Mouse (Mus musculus) liver, embryonic 14.5 days (tissue): ENCODE measurements around the gene Sez6l. TPM values are rescaled to one million over a fixed set of nuclear protein-coding genes. Genes with fewer than 3 reads are reported as not detected.

Source experiments
- ATAC-seq: fragments of 200-750 bp; cut with Nextera tagmentation; 2 replicates; pipeline ENCODE4 v1.8.0; 2017; ENCODE audit warnings: moderate number of reproducible peaks, mild to moderate bottlenecking, moderate library complexity; ENCODE audit not compliant: insufficient read depth
- DNase-seq, 3 experiments: peaks; one replicate each; pipeline ENCODE4 v3.0.0-alpha.2; 2012 to 2013; ENCODE audit warnings: low read depth in 3 of 3, low spot score in 3 of 3
- H3K27ac ChIP-seq: fragments of 300-500 bp; sonication (generic); 2 replicates; pipeline ENCODE4 v1.5.1; 2014; ENCODE audit warnings: moderate library complexity, mild to moderate bottlenecking, control low read depth, inconsistent platforms
- H3K27me3 ChIP-seq: fragments of 300-500 bp; sonication (generic); 2 replicates; pipeline ENCODE4 v1.6.1; 2014; ENCODE audit warnings: mild to moderate bottlenecking, low read length, moderate library complexity; ENCODE audit not compliant: control insufficient read depth, insufficient read depth
- H3K36me3 ChIP-seq: fragments of 300-500 bp; sonication (generic); replicated peaks from 2 replicates; pipeline ENCODE4 v1.6.1; 2014; ENCODE audit warnings: low read depth; ENCODE audit not compliant: control insufficient read depth, insufficient read depth
- H3K4me1 ChIP-seq, 2 experiments: fragments of 200-500 bp in 1 of 2; fragments of 300-500 bp in 1 of 2; sonication (generic) in 1 of 2; replicated peaks; 2 replicates each; pipeline ENCODE4 v1.6.1; 2012 to 2014; ENCODE audit warnings: antibody characterized with exemption in 1 of 2, inconsistent platforms in 1 of 2, low read length in 1 of 2; ENCODE audit not compliant: control insufficient read depth in 2 of 2, insufficient read depth in 2 of 2
- H3K4me2 ChIP-seq: fragments of 300-500 bp; sonication (generic); 2 replicates; pipeline ENCODE4 v1.6.1; 2014; ENCODE audit warnings: low read depth, mild to moderate bottlenecking, control low read depth, moderate library complexity
- H3K4me3 ChIP-seq, 2 experiments: fragments of 200-500 bp in 1 of 2; fragments of 300-500 bp in 1 of 2; sonication (generic) in 1 of 2; 2 replicates each; pipeline ENCODE4 v1.5.1; 2012 to 2014; ENCODE audit warnings: low read depth in 2 of 2, low read length in 2 of 2, mild to moderate bottlenecking in 2 of 2, control low read depth in 1 of 2, inconsistent platforms in 1 of 2, moderate library complexity in 1 of 2; ENCODE audit not compliant: insufficient read depth in 1 of 2
- H3K9ac ChIP-seq: fragments of 300-500 bp; sonication (generic); replicated peaks from 2 replicates; pipeline ENCODE4 v1.6.1; 2014; ENCODE audit warnings: mild to moderate bottlenecking, control low read depth, moderate library complexity
- H3K9me3 ChIP-seq: fragments of 300-500 bp; sonication (generic); 2 replicates; pipeline ENCODE4 v1.6.1; 2016; ENCODE audit warnings: low read length, mixed read lengths; ENCODE audit not compliant: control insufficient read depth
- CTCF ChIP-seq: IDR thresholded peaks from 2 replicates; pipeline ENCODE4 v1.5.1; 2016; ENCODE audit warnings: antibody characterized with exemption, low read depth, control low read depth
- EP300 ChIP-seq: IDR thresholded peaks from 2 replicates; pipeline ENCODE4 v1.6.1; 2016; ENCODE audit warnings: antibody characterized with exemption, low read depth
- WGBS: fragments of 180-500 bp; shearing (Covaris S2); extraction: QIAGEN DNeasy Blood & Tissue Kit; methylation state at CpG from one replicate; pipeline ENCODE4 v1.1.7; 2014; ENCODE audit not compliant: insufficient replicate concordance; 5-methylcytosine and 5-hydroxymethylcytosine counted together
- polyA plus RNA-seq, 2 experiments: library from polyadenylated mRNA; depleted of rRNA in 1 of 2; stranded (reverse) in 1 of 2; unstranded in 1 of 2; fragments of >200 nt; fragmentation: Nextera tagmentation in 1 of 2; extraction: Ambion mirVana in 1 of 2; gene quantifications; 2 replicates each; pipeline versions ENCODE4 v1.2.1 to v1.2.3; 2012 to 2014

Gene Sez6l
- 0.03 and 0.09 TPM in 2 replicates for polyA plus RNA-seq (2012; rRNA removed)
- not detected in 2 replicates for polyA plus RNA-seq (2014; fragmentation: Nextera tagmentation; extraction: Ambion mirVana)

DNA sequence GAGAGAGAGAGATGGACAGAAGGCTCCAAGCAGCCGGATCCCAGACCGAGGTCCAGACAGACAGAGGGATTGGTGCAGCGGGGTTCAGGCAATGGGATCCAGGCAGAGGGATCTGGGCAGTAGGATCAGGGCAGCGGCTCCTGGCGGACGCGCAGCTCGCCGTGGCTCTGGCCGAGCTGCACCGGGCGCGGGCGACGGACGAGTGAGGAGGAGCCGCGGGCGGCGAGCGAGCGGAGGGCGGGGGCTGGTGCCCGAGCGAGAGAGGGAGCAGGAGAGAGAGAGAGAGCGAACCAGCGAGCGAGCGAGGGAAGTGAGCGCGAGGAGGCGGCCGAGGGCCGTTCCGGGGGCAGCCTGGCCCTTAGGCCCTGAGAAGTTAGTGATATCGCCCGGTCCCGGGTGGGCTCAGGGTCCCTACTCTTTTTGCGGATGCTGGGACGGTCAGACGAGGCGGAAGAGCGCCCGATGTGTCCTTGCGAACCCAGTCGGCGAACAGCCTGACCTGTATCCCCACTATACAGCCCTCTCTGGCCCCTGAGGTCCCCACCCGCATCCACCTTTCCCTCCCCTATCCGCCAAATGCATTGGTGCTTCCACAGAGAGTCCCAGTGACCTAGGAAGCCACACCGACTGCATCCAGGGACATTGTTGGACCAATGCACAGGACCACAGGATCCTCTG lies at the start of gene Sez6l:
Gene Sez6l, minus strand, starts transcription at position 193 of the 678 bp plus-strand sequence.
- H3K4me3 ChIP-seq = no peak within 1 kb of the TSS
- H3K9me3 ChIP-seq = no peaks in the 10 kb centered on the region
- ATAC-seq (no peak), DNase-seq (no peak)
- no peak within 1 kb of the TSS for H3K9ac ChIP-seq
- H3K27me3 ChIP-seq = peaks cover 23% of the 10 kb centered on the region
- H3K4me1 ChIP-seq = no peaks in the 10 kb centered on the region
- 2% methylated on average over 47 of the region's 50 CpGs for WGBS
- no peak within 1 kb of the TSS for H3K4me2 ChIP-seq
- no peak within 1 kb of the TSS for H3K27ac ChIP-seq
- TF ChIP-seq EP300 (no peak), CTCF (no peak)
- H3K36me3 ChIP-seq = no peaks in the 10 kb centered on the region

DNA sequence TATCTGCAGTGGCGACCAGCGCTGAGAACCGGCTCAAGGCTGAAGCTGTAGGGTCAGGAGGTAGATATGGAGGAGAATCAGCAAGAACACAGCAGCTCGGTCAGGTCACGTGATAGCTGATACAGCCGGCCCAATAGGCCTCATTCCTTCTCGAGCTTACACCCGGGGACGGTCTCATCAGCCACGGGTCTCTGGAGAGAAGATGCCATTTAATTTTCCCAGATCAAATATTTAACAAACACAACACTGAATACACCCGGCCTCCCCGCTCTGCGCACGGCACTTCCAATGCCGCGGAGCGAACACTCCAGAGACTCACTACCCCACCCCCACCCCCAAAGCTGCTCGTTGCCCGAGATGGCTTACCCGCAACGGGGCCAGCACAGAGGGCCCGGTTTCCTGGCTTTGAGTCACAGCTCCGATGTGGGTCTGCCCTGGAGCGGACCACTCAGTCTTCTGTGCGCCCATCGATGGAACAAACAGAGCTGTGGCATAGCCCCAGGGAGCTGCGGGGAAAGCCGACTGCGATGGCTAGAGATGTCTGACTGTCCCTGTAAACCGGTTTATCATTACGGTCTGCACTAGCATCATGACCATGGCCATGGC lies 48.7 kb upstream of the Sez6l start:
- Histone ChIP-seq H3K27ac (no peak overlapping the region), H3K36me3 (no peaks in the 10 kb centered on the region), H3K4me2 (no peak overlapping the region), H3K9ac (no peak overlapping the region), H3K4me1 (no peaks in the 10 kb centered on the region), H3K4me3 (no peak overlapping the region), H3K27me3 (no peaks in the 10 kb centered on the region), H3K9me3 (no peaks in the 10 kb centered on the region)
- ATAC-seq (no peak), DNase-seq (no peak)
- TF ChIP-seq CTCF (no peak), EP300 (no peak)
- 37% methylated on average over 31 of the region's 31 CpGs for WGBS

GRCm38 (mm10) chr5:112622946-112623345 lies 46.0 kb upstream of the Sez6l start:
- Histone ChIP-seq H3K4me1 (no peaks in the 10 kb centered on the region), H3K27ac (no peak overlapping the region), H3K27me3 (no peaks in the 10 kb centered on the region), H3K9me3 (no peaks in the 10 kb centered on the region), H3K9ac (no peak overlapping the region), H3K36me3 (no peaks in the 10 kb centered on the region), H3K4me2 (no peak overlapping the region), H3K4me3 (no peak overlapping the region)
- TF ChIP-seq EP300 = no peak
- TF ChIP-seq CTCF = no peak
- no peak for ATAC-seq
- 24% methylated on average over 2 of the region's 2 CpGs for WGBS
- DNase-seq = no peak

DNA sequence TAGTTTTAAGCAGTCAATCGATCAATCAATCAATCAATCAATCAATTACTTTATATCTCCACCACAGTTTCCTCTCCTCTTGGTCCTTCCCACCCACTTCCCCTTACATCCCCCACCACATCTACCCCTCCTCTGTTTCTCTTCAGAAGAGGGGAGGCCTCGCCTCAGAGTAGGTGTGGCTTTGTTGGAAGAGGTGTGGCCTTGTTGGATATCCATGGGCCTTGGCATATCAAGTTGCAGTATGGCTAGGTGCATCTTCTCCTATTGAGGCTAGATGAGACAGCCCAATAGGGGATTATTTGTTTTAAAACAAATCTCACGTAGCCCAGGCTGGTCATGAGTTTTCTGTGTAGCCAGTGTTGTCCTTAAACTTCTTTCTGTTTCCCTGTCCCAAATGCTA lies 43.3 kb upstream of the Sez6l start:
- Histone ChIP-seq H3K4me1 (no peaks in the 10 kb centered on the region), H3K9me3 (no peaks in the 10 kb centered on the region), H3K27ac (no peak overlapping the region), H3K4me3 (no peak overlapping the region), H3K4me2 (no peak overlapping the region), H3K27me3 (no peaks in the 10 kb centered on the region), H3K9ac (no peak overlapping the region), H3K36me3 (no peaks in the 10 kb centered on the region)
- TF ChIP-seq CTCF = no peak
- TF ChIP-seq EP300 = no peak
- DNase-seq = no peak
- ATAC-seq = no peak
- 29% methylated on average over 3 of the region's 3 CpGs for WGBS

- Histone ChIP-seq H3K27ac (no peak overlapping the region), H3K27me3 (no peaks in the 10 kb centered on the region), H3K4me3 (no peak overlapping the region), H3K36me3 (no peaks in the 10 kb centered on the region), H3K4me2 (no peak overlapping the region), H3K4me1 (no peaks in the 10 kb centered on the region), H3K9me3 (no peaks in the 10 kb centered on the region), H3K9ac (no peak overlapping the region)
- TF ChIP-seq CTCF = no peak
- no peak for TF ChIP-seq EP300
- DNase-seq (no peak), ATAC-seq (no peak)
- 67% methylated on average over 3 of the region's 3 CpGs for WGBS
These were observed 42.4 kb upstream of the Sez6l start for GRCm38 (mm10) chr5:112619344-112619743.
